Mouse (Mus musculus) ovary, postnatal 36 days (tissue): ENCODE data around the gene Ankrd31.
"Not testable (repeated sequence)": the region's sequence is repeated elsewhere in the genome, so short reads cannot be mapped to it uniquely, and the experiment has no call there.

Experiments used
- DNase-seq: peaks from one replicate; pipeline ENCODE4 v3.0.0; 2022; ENCODE audit warnings: low spot score, mixed read lengths

The Ankrd31 gene

DNA sequence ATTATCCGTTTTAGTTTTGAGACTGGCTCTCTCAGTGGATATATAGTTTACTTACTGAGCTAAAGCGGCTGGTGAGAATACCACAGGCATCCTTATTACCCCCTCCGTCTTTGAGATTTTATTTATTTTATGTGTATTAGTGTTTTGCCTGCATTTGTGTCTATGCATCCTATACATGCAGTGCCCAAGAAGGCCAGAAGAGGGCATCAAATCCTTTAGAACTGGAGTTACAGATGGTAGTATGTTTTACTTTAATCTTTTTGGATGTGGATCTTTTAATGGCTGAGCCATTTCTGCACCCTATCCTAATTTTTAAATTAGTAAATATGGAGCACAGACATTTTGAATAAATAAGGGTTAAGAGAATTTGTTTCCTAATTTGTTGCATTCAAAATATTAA, 107.1 kb downstream of the Ankrd31 start:
- DNase-seq = peak; percentile 27

- no peak for DNase-seq
These were observed 111.1 kb downstream of the Ankrd31 start for GRCm38 (mm10) chr13:96859161-96859560.

- no peak for DNase-seq
These were observed 122.7 kb downstream of the Ankrd31 start for GRCm38 (mm10) chr13:96870742-96871141.

- no peak for DNase-seq
These were observed 126.0 kb downstream of the Ankrd31 start for GRCm38 (mm10) chr13:96874071-96874470.

DNA sequence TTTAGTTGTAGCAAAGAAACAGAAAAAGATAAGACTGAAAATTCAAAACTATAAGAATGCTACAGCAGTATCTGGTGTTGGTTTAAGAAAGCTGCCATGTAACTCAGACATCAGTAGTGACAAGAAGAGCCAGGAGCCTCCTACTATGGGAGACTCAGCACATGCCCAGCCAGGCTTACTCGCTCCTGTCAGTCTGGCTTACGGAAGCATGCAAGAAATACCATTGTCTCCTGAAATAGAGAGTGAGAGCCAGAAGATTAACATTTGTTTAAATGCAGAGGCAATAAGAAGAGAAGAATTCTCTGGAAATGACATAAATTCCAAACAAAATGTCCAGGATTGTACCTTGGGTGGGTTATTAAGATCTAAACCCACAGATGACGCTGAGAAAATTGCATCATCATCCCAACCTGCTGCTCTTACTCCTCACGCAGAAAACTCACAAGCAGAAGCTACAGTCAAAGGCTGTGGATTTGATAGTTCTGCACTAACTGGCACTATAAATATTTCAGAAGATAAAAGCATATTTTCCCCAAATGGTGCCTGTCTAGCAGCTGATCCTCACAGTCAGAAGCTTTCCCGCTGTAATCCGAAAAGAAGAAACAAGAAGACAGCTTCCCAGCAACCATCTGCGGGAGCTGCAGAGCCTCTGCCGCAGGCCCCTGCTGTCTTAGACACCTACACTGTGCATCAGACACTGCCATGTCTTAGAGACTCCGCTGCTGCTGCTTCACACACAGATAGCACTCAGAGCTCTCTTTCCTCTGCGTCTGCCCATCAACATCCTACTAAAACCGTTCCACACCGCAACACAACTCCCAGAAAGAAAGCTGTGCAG, 130.4 kb downstream of the Ankrd31 start:
- DNase-seq = no peak

DNA sequence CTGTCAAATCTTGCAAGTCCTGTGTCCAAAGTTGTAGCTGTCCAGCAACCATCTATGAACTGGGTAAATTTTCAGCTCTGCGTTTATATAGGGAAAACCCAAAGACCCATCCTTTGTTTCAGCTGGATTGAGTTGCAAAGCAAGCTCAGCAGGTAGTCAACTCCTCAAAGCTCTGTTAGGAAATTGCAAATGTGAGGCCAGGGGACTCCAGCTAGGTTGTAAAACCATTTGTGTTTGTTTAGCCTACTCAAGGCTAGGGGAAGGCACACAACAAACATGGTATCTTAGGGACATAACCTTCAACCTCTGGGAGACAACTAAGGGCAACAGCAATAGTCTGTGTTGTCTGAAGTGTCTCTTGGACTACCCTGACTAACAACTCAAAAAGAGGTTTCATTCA, 136.5 kb downstream of the Ankrd31 start:
- no peak for DNase-seq

- no peak for DNase-seq
These were observed 141.9 kb downstream of the Ankrd31 start for GRCm38 (mm10) chr13:96889985-96890384.

GRCm38 (mm10) chr13:96895144-96895543, 147.1 kb downstream of the Ankrd31 start:
- DNase-seq = no peak

- DNase-seq = no peak
These were observed 158.6 kb downstream of the Ankrd31 start for GRCm38 (mm10) chr13:96906717-96907116.

DNA sequence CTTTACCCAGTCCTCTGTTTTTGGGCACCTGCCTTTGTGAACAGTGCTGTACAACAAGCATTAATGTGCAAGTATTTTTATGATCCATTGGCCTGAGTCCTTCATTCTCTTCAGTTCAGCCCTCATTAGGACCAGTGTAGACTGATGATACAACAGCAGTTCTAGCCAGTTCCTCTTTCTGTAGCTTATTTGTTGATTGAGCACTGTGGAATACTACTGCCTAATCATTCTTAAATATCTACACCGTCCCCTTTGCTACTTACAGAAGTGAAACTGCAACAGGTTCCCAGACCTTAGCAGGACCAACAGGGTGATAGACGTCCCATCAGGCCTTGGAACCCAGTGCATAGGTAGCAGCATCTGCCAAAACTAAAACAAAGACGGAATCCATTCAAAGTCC, 163.1 kb downstream of the Ankrd31 start:
- no peak for DNase-seq

DNA sequence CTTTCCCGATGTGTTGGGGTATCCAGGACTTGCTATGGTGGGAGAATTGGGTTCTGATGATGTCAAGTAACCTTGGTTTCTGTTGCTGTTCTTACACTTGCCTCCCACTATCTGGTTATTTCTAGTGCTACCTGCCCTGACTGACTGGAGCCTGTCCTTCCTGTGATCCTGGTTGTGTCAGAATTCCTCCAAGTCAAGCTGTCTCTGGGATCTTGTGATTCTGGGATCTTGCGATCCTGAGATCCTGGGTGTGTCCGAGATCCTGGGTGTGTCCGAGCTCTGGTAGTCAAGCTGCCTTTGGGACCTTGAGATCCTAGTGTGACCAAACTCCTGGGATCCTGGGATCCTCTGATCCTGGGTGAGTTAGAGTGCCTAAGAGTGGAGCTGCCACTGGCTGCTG, 175.1 kb downstream of the Ankrd31 start:
- not testable (repeated sequence) for DNase-seq

GRCm38 (mm10) chr13:96923999-96924961, 176.2 kb downstream of the Ankrd31 start, which contains the start of gene Gcnt4:
Gcnt4 (plus strand) TSS chr13:96924689.
- DNase-seq = peak; percentile 70

DNA sequence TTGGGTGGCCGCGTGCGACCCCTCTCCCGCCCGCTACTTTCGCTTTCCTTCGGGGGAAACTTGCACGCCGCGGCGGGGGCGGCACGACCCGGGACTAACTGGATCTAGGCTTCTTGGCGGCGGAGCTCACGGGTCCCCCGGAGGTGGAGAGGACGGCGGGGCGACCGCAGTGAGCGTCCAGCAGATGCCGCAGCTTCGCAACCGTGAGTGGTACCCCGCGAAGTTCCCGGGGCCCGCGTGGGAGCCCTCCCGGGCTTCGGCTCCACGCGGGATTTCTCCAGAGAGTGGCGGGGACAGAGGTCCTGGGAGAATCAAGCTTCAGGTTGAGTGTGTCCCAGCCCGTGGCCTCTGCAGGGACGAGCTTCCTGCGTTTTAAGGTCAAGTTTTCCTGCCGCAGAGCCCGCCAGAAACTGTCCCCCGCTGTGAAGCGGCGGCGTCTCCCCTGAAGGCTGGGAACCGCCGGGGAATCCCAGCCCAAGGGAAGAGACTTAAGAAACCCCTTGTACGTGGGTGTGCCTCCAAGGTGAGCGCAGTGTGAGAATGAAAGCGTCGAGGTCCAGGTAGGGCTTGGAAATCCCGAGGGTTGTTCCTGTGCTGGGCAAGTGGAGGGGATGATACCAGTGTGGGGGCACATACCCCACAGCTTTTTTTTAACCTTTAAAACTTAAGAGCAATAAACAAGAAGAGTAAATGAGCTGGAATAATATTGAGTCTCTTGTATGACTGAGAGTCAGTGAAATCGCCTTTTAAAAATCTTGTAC, 177.1 kb downstream of the Ankrd31 start:
- peak; percentile 53 for DNase-seq

DNA sequence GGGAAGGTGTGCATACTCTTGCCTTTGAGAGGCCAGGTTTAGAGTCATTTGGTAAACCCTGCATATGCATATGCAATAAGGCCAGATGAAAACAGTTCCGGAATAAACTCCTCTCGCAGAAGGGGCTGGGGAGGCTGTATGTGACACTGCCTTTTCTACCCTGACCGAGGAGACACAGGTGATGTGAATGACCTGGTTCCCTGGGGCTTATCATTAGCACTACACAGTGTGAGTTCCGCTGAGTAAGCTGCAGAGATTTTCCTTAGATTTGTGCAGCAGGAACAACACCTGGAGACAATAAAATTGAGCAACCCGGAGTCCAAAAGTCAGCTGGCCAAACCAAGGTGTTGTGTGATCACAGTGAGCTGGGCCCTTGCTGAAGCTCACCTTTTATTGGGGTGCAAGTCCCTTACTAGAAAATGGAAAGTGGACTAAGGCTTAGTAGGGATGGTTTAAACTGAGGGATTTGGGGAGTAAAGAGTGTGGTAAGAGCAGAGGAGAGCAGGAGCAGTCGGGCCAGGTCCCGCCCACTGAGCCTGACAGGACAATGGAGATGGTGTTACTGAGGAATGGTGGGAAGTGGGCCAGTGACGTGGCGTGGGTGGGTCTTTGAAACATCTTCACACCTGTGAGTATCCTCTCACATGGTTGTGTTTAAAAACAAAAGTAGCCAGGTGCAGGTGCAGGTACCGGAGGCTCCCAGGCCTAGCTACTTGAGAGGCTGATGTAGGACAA, 178.1 kb downstream of the Ankrd31 start:
- no peak for DNase-seq

DNA sequence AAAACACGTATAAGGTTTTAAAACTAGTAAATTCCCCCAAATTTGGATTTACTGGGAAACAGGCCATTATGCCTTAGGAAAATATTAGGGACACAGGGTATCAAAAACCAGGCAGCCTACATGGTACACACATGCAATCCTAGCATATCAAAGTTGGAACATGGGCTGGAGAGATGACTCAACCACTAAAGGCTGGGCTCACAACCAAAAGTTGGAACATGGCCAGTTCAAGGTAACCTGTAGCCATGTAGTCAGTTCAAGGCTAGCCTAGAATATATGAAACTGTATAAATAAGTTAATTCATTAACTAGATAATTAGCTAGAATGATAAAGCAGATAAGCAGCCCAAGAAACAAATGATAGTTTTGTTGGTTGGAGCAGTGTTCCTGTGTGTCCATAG, 179.7 kb downstream of the Ankrd31 start:
- DNase-seq = no peak

DNA sequence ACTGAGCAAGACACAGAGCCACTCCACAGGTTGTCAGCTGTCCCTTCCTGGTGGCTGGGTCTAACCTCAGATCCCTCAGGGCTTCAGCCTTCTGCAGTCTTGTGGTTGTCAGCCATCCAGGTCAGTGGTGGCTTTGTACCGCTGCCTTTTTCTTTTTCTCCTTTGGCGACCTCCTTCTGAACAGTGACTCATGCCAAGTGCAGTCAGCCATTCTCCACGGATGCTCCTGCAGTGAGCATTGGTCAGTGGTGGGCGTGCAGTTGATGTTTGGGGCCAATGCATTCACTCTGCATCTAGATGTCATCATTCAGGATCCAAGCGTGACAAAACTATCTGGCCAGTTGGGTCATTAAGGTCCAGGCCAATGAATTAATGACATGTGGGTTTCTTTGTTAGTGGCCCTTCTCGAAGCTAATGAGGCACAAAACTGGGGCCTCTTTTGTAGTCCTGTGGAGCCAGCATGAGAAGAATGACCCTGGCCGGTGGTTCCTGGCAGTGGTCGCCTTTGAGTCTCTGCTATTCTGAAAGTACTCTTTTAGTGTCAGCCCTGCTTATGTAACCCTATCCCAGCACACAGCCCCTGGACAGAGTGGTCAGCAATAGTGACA, 180.5 kb downstream of the Ankrd31 start:
- DNase-seq = no peak

GRCm38 (mm10) chr13:96932745-96933144, 184.7 kb downstream of the Ankrd31 start:
- no peak for DNase-seq

GRCm38 (mm10) chr13:96933367-96933766, 185.3 kb downstream of the Ankrd31 start:
- DNase-seq = no peak

DNA sequence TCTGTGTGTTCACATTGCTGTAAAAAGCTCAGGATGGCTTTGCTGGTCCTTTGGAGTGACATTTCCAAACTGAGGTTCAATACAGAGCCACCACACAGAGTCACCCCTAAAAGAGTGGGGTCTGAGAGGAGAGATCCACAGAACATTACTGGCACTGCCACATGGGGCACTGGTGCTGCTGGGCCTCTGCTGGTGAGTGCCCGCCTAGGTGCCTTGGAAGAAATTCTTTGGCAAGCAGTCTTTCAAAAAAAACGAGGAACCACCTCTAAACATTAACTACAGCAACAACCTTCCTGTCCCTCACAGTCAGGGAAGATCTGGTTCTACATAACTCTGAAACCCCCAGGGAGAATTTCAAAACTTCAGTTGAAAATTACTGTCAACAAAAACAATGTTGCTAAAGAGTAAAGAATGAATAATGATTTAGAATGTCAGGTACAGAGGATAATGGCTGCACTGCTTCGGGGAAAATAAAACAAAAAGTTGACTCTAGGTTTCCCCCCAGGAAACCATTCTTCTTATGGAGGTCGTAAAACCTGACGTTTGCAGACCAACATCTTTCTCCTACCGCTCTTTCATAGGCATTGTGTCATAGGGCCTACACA, 188.2 kb downstream of the Ankrd31 start:
- DNase-seq = no peak

GRCm38 (mm10) chr13:96937059-96937558, 189.0 kb downstream of the Ankrd31 start:
- DNase-seq = no peak
